Mouse (Mus musculus) layer of hippocampus, adult 9-11 months (tissue): Measurements from ENCODE around the gene Srcap.
"Not testable (repeated sequence)": the region's sequence is repeated elsewhere in the genome, so short reads cannot be mapped to it uniquely, and the experiment has no call there.

Source experiments
- DNase-seq: peaks from one replicate; pipeline ENCODE4 v3.0.0; 2022

Srcap gene

DNA sequence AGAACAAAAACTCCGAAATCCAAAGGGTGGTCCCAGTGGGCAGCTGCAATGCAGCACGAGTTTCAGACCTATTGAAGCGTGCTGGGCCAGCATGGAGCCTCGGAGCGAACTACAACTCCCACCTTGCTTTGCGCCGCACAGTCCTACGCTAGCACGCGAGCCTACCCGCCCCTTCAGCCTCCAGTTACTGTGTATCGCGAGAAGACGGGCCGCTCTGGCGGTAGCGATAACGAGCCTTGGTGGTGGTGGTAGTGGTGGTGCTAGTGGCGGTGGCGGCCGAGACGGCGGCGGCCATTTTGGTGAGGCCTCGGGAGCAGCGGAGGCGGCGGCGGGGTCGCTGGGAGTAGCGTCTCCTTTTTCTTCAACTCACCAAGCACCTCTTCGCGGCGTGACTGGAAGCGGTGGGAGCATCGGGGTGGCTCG is at the start of gene Srcap:
TSS of gene Srcap (plus strand) at position 176 of the 423 bp plus-strand sequence.
- DNase-seq, result peak; percentile 98

DNA sequence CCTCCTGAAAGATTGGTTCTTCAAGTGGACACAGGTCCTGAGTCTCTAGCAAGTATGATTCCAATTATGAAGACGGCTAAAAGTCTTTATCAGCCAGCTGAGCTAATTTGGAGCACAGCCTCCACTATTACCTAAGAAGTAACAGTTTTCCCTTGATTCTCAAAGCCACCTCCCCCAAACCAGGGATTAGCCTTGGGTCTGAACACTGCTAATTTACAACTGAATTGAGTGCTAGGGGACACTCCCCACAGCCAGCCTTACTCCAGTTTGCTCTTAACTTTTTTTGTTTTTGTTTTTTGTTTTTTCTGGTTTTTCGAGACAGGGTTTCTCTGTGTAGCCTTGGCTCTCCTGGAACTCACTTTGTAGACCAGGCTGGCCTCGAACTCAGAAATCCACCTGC is 46.6 kb upstream of the Srcap start:
- no peak for DNase-seq

DNA sequence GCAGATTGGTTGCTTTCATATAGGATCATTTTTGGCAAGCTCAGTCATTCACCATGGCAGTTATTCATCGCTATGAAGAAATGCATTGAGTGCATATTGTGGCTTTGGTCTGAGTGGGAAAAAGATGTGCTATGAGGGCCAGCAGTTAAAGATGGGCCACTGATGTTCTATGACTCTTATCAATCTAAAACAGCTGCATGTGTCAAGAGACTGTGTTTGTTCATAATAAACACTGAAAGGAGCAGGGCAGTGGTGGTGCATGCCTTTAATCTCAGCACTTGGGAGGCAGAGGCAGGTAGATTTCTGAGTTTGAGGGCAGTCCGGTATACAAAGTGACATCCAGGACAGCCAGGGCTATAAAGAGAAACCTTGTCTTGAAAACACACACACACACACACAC is 46.1 kb upstream of the Srcap start:
- not testable (repeated sequence) for DNase-seq

DNA sequence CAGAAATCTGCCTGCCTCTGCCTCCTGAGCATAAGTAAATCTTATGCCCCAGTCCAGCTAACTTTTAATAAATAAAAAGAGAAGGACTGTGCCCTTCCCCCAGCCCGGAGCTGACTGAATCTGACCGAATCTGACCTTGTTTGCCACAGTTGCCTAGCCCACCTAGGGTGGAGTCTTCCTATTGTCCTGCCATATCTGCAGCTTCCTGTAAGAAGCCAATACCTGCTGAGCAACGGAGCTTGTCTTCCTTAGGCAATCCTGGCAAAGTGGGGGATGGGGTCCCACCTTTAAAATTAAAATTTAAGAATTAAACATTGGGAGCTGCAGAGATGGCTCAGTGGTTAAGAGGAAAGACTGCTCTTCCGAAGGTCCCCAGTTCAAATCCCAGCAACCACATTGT is 45.2 kb upstream of the Srcap start:
- DNase-seq, result no peak

DNA sequence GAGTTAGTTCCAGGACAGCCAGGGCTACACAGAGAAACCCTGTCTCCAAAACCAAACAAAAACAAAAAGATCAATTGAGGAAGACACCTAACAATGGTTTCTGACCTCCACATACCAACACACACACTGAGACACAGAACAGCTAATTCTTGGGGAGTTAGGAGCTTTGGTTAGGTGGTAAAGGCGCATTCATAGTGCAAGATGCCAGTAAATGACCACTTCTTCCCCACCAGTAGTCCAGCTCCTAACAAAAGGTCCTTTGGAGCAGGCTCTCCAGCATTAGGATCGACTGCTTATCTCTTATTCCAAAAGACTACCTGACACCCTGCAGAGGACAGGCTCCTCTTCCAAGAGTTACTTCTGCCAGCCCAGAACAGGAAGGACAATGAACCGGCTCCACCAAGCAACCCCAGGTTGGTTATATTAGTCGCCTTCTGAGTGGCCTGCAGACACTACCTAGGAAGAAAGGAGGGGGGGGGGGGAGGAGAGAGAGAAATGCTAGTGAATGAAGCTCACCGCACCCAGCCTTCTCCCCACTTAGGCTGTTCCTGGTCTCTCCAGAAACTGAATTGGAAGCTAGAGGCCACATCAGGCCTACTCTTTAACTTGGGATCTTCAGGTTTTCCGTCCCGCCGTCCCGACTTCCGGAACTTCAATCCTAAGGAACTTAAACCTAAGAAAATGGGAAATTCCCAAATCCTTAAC is 41.6 kb upstream of the Srcap start:
- no peak for DNase-seq

DNA sequence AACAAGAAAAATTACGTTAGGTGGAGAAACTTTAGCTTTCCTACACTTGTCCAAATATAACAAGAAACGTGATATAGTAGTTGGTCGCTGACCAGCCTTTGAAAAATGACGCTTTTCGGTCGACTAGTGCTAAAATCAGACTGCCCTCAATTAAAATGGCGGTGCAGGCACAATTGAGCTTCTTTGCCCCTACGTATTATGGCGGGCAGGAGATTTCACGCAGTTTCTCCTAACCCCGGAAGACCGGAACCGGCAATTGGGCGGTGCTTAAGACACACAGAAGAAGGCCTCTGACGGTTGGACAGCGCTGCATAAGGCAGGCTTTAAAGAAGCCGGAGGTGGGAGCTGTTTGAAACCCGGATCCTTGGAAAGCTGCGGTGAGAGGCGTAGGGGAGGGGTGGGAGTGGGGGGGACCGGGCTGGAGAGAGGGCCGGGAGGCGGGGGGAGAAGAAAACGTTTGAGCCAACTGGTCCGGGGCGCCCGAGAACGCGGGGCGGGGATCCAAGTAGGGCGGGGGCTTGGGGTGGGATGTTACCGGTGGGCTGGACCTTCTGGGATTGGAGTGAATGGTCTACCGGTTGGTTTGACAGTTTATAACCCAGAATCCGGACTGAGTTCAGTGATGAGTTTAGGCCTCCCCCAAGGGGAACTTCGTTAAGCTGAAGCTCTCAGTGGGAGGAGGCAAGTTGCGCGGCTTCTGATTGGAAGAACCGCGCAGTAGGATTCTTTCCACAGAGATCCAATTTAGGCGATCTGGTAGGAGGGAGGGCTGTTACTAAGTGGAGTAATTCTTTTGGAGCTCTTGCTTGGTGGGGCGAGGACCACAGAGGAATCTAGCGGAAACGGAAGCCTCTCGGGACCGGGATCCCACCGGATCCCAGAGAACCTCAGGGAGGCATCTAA is 40.8 kb upstream of the Srcap start:
- peak; percentile 98 for DNase-seq

DNA sequence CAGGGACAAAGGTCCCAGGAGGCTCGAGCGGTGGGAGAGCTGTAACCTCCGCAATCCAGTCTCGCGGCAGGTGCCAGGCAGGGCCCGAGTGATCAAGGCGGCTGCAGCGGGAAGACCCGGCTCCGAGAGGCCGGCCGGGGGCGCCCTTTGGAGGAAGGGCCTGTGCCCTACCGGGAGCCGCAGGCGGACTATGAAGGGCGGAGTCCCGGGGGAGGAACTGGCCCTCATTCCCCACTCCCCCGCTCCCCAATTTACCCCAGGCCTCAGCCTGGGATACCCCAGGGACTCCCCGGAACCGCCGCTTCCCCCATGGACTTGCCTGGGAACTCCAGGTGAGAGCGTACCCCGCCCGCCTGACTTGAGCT is 40.2 kb upstream of the Srcap start:
- DNase-seq, result no peak

DNA sequence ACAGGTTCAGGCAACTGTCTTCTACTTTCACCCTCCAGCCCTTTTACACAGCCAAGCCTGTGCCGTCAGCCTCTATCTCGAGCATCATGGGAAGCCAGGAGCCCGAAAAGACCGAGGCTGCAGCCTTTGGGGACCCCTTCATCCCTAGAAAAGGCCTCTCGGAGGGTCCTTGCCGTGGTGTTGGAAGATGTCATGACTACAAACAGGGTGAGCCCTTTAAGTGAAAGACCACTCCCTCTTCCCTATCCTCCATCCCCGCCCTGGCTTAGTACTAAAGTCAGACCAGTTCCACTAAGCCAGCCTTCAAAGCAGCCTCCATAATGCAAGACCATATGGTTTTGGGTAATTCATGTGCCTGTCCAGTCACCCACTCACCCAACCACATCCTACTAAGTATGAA is 39.7 kb upstream of the Srcap start:
- no peak for DNase-seq

DNA sequence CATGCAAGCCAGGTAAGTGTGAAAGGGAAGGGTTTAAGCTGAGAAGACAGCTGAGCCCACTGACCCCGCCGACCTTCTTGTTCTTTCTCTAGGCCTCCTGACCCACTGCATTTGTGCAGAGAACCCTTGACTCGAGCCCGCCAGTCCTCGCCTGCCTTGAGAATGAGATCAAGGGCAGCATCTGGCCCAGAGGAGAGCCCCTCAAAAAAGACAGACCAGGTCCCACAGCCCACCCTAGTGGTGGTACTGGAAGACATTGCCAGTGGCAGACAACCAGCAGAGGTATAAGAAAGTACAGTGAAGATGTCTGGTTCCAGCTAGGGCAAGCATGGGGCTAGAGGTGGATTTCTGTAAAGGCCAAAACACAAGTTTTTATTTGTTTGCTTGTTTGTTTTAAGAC is 38.1 kb upstream of the Srcap start:
- DNase-seq, result no peak

DNA sequence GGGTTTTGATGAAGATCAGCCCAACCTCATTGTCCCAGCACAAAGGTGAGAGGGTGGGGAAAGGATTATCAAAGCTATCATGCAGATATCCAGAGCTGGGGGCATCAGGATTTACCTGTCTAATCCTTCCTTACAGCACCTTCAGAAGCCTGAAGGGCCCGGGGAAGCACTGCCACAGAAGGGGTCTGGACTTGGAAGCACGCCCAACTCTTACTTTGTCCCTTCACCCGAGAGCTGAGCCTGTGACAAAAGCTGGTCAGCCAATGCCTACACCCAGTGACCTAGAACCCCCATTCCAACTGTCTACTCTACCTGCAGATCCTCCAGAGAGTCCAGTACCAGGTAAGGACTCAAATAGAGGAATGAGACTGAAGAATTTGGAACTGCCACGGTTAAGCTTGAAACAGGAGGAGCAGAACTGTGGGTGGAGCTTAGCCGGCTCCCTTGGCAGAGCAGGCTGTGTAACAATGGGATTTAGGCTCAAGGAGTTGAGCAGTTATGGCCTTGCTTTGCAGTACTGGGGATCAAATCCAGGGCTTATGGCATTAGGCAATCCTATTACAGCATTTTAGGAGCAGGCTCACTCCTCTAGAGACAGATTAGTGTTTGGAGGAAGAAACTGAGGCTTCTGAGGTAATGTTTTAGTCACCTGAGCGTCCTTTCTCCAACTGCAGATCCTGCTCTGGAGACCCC is 37.3 kb upstream of the Srcap start:
- DNase-seq, result no peak

DNA sequence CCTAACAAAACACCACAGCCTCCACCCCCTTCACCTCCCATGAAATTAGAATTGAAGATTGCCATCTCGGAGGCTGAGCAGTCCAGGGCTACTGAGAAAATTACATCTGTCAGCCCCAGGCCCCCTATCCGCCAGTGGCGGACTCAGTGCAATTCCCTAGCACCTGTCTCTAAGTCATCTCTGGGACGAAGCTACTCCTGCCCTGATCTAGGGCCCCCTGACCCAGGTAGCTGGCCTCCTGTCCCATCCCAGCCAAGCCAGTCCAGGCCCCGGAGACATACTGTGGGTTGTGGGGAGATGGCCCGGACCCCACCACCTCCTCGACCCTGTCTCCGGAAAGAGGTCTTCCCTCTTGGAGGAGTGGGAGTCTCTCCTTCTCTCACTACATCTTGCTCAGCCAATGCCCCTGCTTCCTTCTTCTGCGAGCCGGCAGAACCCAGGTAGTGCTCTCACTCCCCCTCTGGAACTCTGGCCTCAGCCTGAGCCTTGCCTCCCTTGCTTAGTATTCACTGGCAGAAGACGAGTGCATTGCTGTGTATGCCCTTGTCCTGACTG is 36.5 kb upstream of the Srcap start:
- DNase-seq, result no peak

DNA sequence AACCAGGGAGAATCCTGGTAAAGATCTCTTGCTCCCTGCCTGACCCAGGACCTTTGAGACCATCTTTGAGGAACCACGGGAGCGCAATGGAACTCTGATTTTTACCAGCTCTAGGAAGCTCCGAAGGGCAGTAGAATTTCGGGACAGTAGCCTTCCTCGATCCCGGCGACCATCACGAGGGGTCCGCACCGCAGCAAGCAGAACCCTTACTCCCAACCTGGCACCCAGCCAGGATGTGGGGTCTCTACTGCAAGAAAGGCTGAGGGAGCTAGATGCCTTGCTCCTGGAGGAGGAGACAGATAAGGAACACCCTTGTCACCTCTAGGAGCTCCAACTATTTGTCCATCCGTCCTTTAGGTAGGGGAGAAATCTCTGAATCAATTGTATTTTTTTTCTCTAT is 35.4 kb upstream of the Srcap start:
- no peak for DNase-seq

DNA sequence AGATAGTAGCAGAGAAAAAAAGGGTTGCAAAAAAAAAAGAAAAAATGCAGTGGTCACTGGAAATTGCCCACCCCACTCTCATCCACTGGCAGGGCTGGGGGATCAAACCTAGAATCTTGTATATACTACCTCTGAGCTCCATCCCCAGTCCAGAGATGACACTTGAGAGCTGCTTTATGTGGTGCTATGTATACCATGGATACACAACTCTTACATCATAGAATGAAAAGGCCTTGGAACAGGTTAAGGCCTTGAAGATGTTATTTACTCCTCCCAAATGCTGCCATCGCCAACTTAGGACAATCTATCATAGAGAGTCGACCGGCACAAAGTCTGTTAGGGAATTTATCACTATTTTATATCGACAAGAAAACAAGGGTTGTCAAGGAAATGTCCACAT is 34.9 kb upstream of the Srcap start:
- no peak for DNase-seq

DNA sequence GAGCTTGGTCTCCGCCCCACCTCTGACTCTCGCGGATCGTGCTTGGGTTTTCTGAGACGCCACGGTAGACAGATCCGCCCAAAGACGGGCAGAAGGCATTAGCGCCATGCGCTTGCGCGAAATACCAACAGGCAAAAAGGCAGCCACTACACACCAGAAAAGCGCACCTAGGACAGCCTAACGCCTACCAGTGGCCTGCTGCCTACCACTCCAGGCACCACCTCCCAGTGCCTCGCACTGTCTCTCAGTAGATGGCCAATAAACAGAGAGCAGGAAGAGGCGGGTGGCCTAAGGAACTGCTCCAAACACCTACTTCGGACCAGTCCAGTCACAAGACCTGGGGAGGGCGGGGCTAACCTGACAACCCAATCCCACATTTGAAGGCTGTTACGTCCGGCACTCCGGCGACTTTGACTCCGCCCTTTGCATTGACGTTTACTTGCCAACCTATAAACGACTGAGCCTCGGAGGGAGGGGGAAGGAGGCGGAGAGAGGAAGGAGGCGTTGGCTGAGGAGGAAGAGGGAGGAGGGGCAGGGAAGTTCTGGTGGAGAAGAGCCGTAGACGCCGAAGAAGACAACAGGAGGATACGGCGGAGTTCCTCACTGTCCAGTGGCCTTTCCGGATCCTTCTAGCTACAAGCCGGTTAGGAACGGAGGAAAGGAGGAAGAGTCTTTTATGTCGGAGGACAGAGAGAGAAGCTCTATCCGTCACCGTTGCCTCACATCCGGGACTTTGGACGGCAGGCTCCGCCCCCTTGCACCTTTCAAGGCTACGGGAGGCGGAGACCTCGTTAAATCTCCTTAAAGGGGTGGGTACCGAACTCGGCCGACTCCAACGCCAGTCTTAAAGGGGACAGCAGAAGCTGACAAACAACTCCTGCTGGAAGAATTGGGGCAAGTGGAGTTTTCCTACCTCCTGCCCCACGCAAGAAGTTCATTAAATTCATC is 33.8 kb upstream of the Srcap start:
- DNase-seq, result peak; percentile 100

DNA sequence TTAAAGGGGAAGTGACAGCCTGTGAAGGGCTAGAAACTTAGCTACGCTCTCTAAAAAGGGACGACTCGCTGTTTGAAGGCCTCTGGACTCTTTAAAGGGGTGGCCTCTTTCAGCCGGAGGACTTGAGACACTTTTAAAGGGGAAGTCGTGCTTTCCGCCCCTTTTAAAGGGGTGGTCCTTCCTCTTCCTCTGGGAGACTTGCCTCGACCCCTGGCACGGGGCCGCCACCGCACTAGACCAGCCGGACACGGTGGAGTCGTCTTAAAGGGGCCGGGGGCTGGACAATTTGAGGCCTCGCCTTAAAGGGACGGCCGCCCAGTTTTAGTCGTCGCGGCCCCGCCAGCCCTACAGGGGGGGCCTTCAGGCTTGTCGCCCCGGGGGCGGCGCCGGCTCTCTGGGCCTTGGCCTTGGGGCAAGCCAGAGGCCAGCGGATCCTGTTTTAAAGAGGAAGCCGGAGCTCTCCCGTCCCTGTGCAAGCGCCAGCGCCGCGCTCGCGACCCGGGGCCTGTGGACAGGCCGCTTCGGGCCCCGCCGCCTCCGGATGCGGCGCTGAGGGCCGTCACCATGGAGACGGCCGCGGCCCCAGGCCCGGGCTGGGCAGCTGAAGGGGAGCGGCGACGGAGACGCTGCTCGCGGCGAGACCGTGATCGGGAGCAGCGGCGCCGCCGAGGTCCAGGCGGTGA is 33.0 kb upstream of the Srcap start, which contains the start of gene Fbrs:
TSS of gene Fbrs (plus strand) at position 565 of the 683 bp plus-strand sequence.
- DNase-seq, result peak; percentile 97

DNA sequence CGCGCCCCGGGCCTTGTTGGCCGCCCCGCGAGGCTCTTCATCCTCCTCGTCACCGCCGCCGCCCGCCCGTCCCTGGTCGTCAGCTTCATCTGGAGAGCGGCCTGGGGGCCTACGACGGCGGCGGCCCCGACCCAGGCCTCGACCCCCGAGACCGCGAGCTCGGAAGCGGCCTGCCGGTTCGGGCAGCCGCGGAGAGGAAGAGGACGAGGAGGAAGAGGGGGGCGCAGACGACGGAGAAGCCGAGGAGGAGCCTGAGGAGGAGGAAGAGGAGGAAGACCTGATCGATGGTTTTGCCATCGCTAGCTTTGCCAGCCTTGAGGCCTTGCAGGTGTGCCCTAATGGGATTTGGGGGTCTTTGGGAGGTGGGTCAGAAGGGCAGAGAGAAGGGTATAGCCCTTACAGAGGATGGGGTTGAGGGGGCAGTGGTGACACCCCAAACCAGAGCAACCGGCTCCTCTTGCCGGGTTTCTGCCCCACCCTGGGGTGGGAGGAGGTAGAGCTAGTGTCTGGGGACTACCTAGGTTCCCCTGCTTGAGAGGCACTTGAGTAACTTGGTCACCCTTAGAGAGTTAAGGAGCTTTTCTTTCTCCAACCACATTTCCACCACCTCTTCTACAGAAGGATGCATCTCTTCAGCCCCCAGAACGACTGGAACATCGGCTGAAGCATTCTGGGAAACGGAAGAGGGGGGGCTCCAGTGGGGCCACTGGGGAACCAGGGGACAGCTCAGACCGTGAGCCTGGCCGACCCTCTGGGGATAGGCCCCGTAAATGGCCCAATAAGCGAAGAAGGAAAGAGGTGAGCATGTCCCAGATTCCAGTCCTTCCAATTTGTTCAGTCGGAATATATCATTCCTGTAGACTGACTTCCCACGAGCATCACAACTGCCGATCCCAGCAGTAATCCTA is 32.2 kb upstream of the Srcap start:
- no peak for DNase-seq

DNA sequence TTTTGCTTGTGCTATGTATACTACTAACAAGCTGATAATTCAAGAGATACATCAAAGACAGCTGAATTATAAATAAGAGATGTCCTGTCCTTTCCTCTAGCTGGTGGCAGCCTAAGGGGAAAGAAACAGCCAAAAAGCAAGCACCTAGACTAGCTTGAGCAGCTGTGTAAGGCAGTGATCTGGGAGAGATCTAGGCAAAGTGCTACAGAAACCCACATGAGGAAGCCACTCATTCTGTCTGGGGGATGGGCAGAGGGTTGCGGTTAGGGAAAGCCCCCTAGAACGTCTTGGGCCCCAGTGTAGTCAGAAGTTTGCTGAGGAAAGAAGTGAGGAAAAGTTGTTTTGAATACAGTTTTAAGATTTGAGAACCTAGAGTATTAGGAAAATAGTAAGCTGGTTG is 31.5 kb upstream of the Srcap start:
- DNase-seq, result peak; percentile 32

DNA sequence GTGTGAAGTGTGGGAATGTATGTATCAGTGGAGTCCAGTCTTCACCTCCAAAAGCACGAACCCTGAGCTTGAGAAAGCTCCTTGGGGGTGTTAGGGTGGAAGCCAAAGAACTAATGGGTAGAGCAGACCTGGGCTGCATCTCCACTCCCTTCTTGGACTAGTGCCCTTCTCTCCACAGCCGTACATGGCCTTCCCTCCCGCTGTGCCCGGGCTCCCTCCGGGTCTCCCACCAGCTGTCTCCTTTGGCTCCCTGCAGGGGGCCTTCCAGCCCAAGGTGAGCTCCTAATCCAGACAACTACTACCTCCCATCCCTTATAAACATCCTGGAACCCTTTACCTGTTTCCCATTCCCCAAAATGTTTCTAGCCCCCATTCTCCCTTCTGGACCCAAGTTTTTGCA is 26.4 kb upstream of the Srcap start:
- DNase-seq, result no peak

DNA sequence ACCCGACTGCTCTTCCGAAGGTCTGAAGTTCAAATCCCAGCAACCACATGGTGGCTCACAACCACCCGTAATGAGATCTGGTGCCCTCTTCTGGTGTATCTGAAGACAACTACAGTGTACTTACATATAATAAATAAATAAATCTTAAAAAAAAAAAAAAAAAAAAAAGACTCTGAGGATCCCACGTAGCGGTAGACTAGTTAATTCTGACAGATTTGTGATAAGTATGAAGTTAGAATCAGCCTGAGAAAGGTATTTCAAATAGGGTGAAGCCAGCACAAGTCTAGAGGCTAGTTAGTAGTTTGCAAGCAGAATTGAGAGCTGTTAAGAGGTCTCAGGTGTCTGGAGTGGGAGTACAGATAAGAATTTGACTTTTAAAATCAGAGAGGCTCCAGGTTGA is 23.4 kb upstream of the Srcap start:
- DNase-seq, result not testable (repeated sequence)

DNA sequence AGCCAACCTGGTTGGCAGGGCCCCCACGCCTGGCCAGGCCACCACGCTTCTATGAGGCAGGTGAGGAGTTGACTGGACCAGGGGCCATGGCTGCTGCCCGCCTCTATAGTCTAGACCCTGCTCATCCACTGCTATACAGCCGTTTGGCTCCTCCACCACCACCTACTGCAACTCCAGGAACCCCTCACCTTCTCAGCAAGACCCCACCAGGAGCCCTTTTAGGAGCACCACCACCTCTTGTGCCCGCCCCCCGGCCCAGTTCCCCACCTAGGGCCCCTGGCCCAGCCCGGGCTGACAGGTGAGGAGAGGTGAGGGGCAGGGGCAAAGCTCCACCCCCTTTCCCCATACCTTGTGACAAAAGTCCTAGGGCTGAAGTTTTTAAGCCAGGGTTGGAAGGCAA is 21.8 kb upstream of the Srcap start:
- DNase-seq, result no peak
